Mouse (Mus musculus) testis, adult 2 months (tissue): ENCODE measurements around the gene Ksr1.

Source experiments
- CTCF ChIP-seq: fragments of 200-500 bp; IDR thresholded peaks from 2 replicates; pipeline ENCODE4 v1.5.1; 2012; ENCODE audit warnings: low read depth, mild to moderate bottlenecking, inconsistent platforms, low read length, moderate library complexity; ENCODE audit not compliant: control insufficient read depth, insufficient read depth, insufficient replicate concordance
- POLR2A ChIP-seq: fragments of 200-500 bp; IDR thresholded peaks from 2 replicates; pipeline ENCODE4 v1.6.1; 2012; ENCODE audit warnings: low read depth, mild to moderate bottlenecking, inconsistent platforms, low read length, moderate library complexity; ENCODE audit not compliant: control insufficient read depth

GRCm38 (mm10) chr11:79064311-79064710 is 81.9 kb downstream of the Ksr1 start:
- TF ChIP-seq CTCF: no peak
- no peak for TF ChIP-seq POLR2A
